Mouse (Mus musculus) retina, postnatal 1 day (tissue): ENCODE data around the gene Stk19.

Experiments
- DNase-seq: peaks from one replicate; pipeline ENCODE4 v3.0.0-alpha.2; 2012

The Stk19 gene

GRCm38 (mm10) chr17:34836856-34837221, at the start of gene Stk19, which contains the start of gene Dxo:
TSS of gene Stk19 (minus strand) at chr17:34836945.
TSS of gene Dxo (plus strand) at chr17:34837019.
- peak; percentile 98 for DNase-seq

- no peak for DNase-seq
These were observed 48.9 kb upstream of the Stk19 start for GRCm38 (mm10) chr17:34885615-34886014.

GRCm38 (mm10) chr17:34884704-34885103, 48.0 kb upstream of the Stk19 start:
- DNase-seq = no peak

- no peak for DNase-seq
These were observed 46.6 kb upstream of the Stk19 start for GRCm38 (mm10) chr17:34883332-34883731.

- no peak for DNase-seq
These were observed 45.1 kb upstream of the Stk19 start, which contains the start of gene Gm20547 for GRCm38 (mm10) chr17:34881683-34882310. TSS of gene Gm20547 (minus strand) at chr17:34882042.

- no peak for DNase-seq
These were observed 44.4 kb upstream of the Stk19 start for GRCm38 (mm10) chr17:34881166-34881565.

GRCm38 (mm10) chr17:34879336-34879879, 42.7 kb upstream of the Stk19 start, which contains the start of gene Zbtb12:
TSS of gene Zbtb12 (plus strand) at chr17:34879483.
- no peak for DNase-seq

GRCm38 (mm10) chr17:34874321-34874720, 37.6 kb upstream of the Stk19 start:
- no peak for DNase-seq

GRCm38 (mm10) chr17:34865981-34866380, 29.2 kb upstream of the Stk19 start:
- no peak for DNase-seq

- DNase-seq = no peak
These were observed 25.8 kb upstream of the Stk19 start, which contains the start of gene Cfb for GRCm38 (mm10) chr17:34862416-34863081. TSS of gene Cfb (minus strand) at chr17:34862518.

GRCm38 (mm10) chr17:34861704-34862415, 25.1 kb upstream of the Stk19 start:
- no peak for DNase-seq

GRCm38 (mm10) chr17:34860514-34860913, 23.8 kb upstream of the Stk19 start:
- no peak for DNase-seq

GRCm38 (mm10) chr17:34858670-34859069, 21.9 kb upstream of the Stk19 start:
- DNase-seq = no peak

- peak; percentile 61 for DNase-seq
These were observed 19.1 kb upstream of the Stk19 start for GRCm38 (mm10) chr17:34855825-34856224.

GRCm38 (mm10) chr17:34854761-34855160, 18.0 kb upstream of the Stk19 start:
- DNase-seq = no peak

GRCm38 (mm10) chr17:34853511-34853910, 16.8 kb upstream of the Stk19 start:
- DNase-seq = no peak

- DNase-seq = no peak
These were observed 13.9 kb upstream of the Stk19 start for GRCm38 (mm10) chr17:34850517-34851125.

- peak; percentile 98 for DNase-seq
These were observed 13.2 kb upstream of the Stk19 start, which contains the start of the genes Skiv2l and Nelfe for GRCm38 (mm10) chr17:34849722-34850516. TSS of gene Skiv2l (minus strand) at chr17:34850210. TSS of gene Nelfe (plus strand) at chr17:34850391.

- no peak for DNase-seq
These were observed 10.9 kb upstream of the Stk19 start for GRCm38 (mm10) chr17:34847615-34848014.

GRCm38 (mm10) chr17:34847192-34847591, 10.4 kb upstream of the Stk19 start:
- no peak for DNase-seq

GRCm38 (mm10) chr17:34844884-34845283, 8.1 kb upstream of the Stk19 start:
- DNase-seq = no peak

GRCm38 (mm10) chr17:34840736-34841307, 4.1 kb upstream of the Stk19 start:
- no peak for DNase-seq
